In the genomic region with DNA sequence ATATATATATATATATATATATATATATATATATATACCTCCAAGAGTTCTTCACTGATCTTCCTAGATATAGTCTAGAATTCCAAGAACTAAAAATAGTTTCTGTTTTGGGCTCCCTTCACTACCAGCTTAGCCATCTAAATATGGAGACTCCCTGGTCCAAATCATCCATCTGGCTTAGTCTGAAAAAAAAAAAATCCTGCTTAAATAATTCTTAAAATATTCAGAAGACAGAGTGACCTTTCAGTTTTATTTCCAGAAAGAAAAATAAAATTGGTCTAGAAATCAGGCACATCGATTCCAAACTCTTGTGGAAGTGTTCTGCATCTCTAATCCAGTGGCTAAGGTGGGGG, we compare ENCODE assay signal across 20 mouse cellular contexts. TPM values are rescaled to one million over a fixed set of nuclear protein-coding genes. Genes with fewer than 3 reads are reported as not detected.
"Had no signal": no experiment of that assay in that cellular context is flagged by ENCODE, and none has a peak within 500 bp of the region (broad histone marks: within the 10 kb centered on the region; RNA-seq: fewer than 3 reads in every experiment).

No protein-coding gene starts in this region.

- H3K27ac ChIP-seq: lung, embryonic 15.5 days; macrophage; midbrain, embryonic 13.5 days; midbrain, embryonic 15.5 days; neural tube, embryonic 12.5 days; stomach, embryonic 15.5 days; stomach, postnatal 0 days had no signal

- H3K4me1 ChIP-seq: megakaryocyte, embryonic 14.5 days; midbrain, embryonic 13.5 days; midbrain, embryonic 15.5 days; neural tube, embryonic 12.5 days; stomach, embryonic 15.5 days had no signal

- H3K27me3 ChIP-seq: lung, embryonic 15.5 days; megakaryocyte, embryonic 14.5 days; midbrain, embryonic 13.5 days; midbrain, embryonic 15.5 days; neural tube, embryonic 12.5 days; stomach, embryonic 15.5 days had no signal

- DNase-seq: liver, postnatal 0 days; lung, adult 2 months; lung, postnatal 14 days; lung, postnatal 36 days; thymus, adult 18-20 months; thymus, postnatal 14 days; thymus, postnatal 4 days had no signal

- H3K36me3 ChIP-seq: lung, embryonic 15.5 days; midbrain, embryonic 13.5 days; midbrain, embryonic 15.5 days; stomach, embryonic 15.5 days had no signal

- H3K9ac ChIP-seq: liver, postnatal 0 days; lung, embryonic 15.5 days; midbrain, embryonic 13.5 days; midbrain, embryonic 15.5 days; neural tube, embryonic 12.5 days; stomach, embryonic 15.5 days had no signal

- H3K9me3 ChIP-seq: lung, embryonic 15.5 days; megakaryocyte, embryonic 14.5 days; midbrain, embryonic 13.5 days; midbrain, embryonic 15.5 days; neural tube, embryonic 12.5 days; stomach, embryonic 15.5 days had no signal

- ATAC-seq: liver, postnatal 0 days; lung, postnatal 0 days; midbrain, embryonic 13.5 days; midbrain, embryonic 15.5 days had no signal

- H3K4me3 ChIP-seq: lung, embryonic 15.5 days; megakaryocyte, embryonic 14.5 days; midbrain, embryonic 13.5 days; midbrain, embryonic 15.5 days; neural tube, embryonic 12.5 days; stomach, embryonic 15.5 days had no signal

- H3K4me2 ChIP-seq: lung, embryonic 15.5 days; midbrain, embryonic 11.5 days; midbrain, embryonic 13.5 days; midbrain, embryonic 15.5 days; neural tube, embryonic 12.5 days; stomach, embryonic 15.5 days had no signal

RNA-seq across cellular contexts. Expression of gene Itgb8, which starts 28.6 kb away (rescaled TPM):
- total RNA-seq: megakaryocyte progenitor cell, adult 5-6 weeks; monocyte, adult 5-6 weeks; neutrophil, adult 5-6 weeks had no signal
